Mouse (Mus musculus) cerebellum, postnatal 36 days (tissue): Measurements from ENCODE around the gene Nin.
A peak's percentile ranks its signal among the peaks of the same experiment; 100 is the strongest.

ENCODE experiments used
- DNase-seq, 2 experiments: peaks; one replicate each; pipeline ENCODE4 v3.0.0; 2021 to 2022; ENCODE audit warnings: mixed read lengths in 2 of 2

The Nin gene

GRCm38 (mm10) chr12:70118721-70119345 is 5.3 kb upstream of the Nin start:
- peak; percentile 33 to 51 for DNase-seq

GRCm38 (mm10) chr12:70117146-70117545 is 3.6 kb upstream of the Nin start:
- DNase-seq: no peak

GRCm38 (mm10) chr12:70112090-70112383 is 1.5 kb downstream of the Nin start:
- DNase-seq: no peak

- DNase-seq: peak; percentile 51 to 54
These were observed 2.0 kb downstream of the Nin start for GRCm38 (mm10) chr12:70111367-70112089.

GRCm38 (mm10) chr12:70111117-70111366 is 2.5 kb downstream of the Nin start:
- DNase-seq: no peak

- DNase-seq: peak in 1 of 2 experiments; percentile 17
These were observed 3.0 kb downstream of the Nin start for GRCm38 (mm10) chr12:70110375-70111116.

- DNase-seq: peak; percentile 16 to 20
These were observed 3.6 kb downstream of the Nin start for GRCm38 (mm10) chr12:70109921-70110320.

GRCm38 (mm10) chr12:70108104-70108503 is 5.4 kb downstream of the Nin start:
- DNase-seq: no peak

GRCm38 (mm10) chr12:70106508-70106907 is 7.0 kb downstream of the Nin start:
- no peak for DNase-seq

- DNase-seq: no peak
These were observed 7.6 kb downstream of the Nin start for GRCm38 (mm10) chr12:70105885-70106284.

- no peak for DNase-seq
These were observed 8.6 kb downstream of the Nin start for GRCm38 (mm10) chr12:70104776-70105420.

- no peak for DNase-seq
These were observed 9.3 kb downstream of the Nin start for GRCm38 (mm10) chr12:70104199-70104598.

- DNase-seq: no peak
These were observed 10.3 kb downstream of the Nin start for GRCm38 (mm10) chr12:70103257-70103656.

- DNase-seq: no peak
These were observed 11.1 kb downstream of the Nin start for GRCm38 (mm10) chr12:70102426-70102825.

GRCm38 (mm10) chr12:70101823-70102222 is 11.7 kb downstream of the Nin start:
- no peak for DNase-seq

- DNase-seq: no peak
These were observed 15.6 kb downstream of the Nin start for GRCm38 (mm10) chr12:70097901-70098300.

- DNase-seq: no peak
These were observed 16.2 kb downstream of the Nin start for GRCm38 (mm10) chr12:70097316-70097715.

GRCm38 (mm10) chr12:70093266-70093893 is 20.1 kb downstream of the Nin start:
- DNase-seq: no peak

- DNase-seq: no peak
These were observed 25.2 kb downstream of the Nin start for GRCm38 (mm10) chr12:70088297-70088696.

GRCm38 (mm10) chr12:70085351-70085750 is 28.2 kb downstream of the Nin start:
- no peak for DNase-seq

GRCm38 (mm10) chr12:70084198-70084597 is 29.3 kb downstream of the Nin start:
- DNase-seq: no peak

GRCm38 (mm10) chr12:70083737-70084136 is 29.8 kb downstream of the Nin start:
- no peak for DNase-seq

- no peak for DNase-seq
These were observed 30.5 kb downstream of the Nin start for GRCm38 (mm10) chr12:70082935-70083532.
